Mouse (Mus musculus): Measurements from ENCODE around the gene Fam221a. TPM values are rescaled to one million over a fixed set of nuclear protein-coding genes. Genes with fewer than 3 reads are reported as not detected.

The Fam221a gene
- polyA plus RNA-seq, 1 experiment from 2014 or later = 11.4 TPM

DNA sequence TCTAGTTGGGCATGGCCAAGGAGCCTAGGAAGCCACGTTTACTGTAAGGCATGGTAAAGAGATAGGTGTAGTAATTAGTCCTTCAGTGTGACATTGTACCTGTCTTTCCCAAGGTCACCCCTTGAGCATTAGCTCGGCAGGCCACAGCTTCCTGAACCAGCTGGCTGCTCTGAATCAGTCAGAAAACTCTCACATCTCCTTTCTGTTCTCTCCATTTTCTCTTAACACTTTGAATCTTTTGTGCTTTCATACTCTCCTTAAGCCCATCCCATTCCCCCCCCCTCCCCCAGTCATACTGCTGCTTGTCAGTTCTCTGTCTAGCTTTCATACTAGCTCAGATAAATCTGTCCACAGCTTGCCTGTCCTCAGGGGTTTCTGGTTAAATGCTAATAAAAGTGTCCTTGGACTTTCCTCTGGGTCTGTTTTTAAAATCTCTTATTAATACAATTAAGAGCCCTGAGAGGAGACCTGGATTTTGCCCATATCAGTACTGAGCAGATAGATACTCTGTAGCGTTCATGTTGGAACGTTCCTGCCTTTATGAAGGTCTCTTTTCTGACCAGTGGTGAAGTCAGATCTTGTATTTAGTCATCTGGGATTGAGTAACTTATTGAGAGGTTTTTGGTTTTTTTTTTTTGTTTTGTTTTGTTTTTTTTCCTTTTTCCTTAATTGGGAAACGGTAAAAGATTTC is 36.0 kb upstream of the Fam221a start:
- Histone ChIP-seq H3K4me3 (ENCODE audit: low read length) (no peak overlapping the region), H3K9me3 (ENCODE audit: control insufficient read depth, low read length) (no peaks in the 10 kb centered on the region), H3K27ac (ENCODE audit: low read length) (no peak overlapping the region), H3K27me3 (ENCODE audit: control insufficient read depth, insufficient read depth, low read depth, low read length) (no peaks in the 10 kb centered on the region), H3K4me1 (replicated peaks; ENCODE audit: control insufficient read depth, insufficient read depth, low read length) (no peaks in the 10 kb centered on the region), H3K36me3 (ENCODE audit: control insufficient read depth, insufficient read depth, low read length) (peaks cover 2% of the 10 kb centered on the region; the same call in 1 of the 2 replicates), H3K9ac (ENCODE audit: low read length) (no peak overlapping the region), H3K4me2 (ENCODE audit: low read depth, low read length) (0 out of 2 replicates have a peak overlapping the region, but pooled peaks have one; percentile 13)
- no peak for ATAC-seq (ENCODE audit: low read depth)
- WGBS = 52% methylated on average over 5 of the region's 5 CpGs

DNA sequence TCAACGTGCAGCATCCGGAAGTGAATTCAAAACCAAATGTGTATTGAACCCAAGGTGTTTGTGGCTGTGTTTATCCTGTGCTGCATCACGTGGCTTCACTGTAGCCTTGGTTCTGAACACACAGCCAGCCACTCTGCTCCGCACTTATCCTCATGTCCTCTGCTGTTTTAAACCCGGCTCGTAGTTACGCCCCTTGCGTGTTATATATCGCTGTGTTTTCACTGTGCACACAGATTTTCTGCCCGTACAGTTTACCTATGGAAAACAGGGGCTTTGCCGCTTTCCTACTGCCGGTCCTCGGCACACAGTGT is 35.5 kb upstream of the Fam221a start:
- ATAC-seq (ENCODE audit: low read depth) = no peak

DNA sequence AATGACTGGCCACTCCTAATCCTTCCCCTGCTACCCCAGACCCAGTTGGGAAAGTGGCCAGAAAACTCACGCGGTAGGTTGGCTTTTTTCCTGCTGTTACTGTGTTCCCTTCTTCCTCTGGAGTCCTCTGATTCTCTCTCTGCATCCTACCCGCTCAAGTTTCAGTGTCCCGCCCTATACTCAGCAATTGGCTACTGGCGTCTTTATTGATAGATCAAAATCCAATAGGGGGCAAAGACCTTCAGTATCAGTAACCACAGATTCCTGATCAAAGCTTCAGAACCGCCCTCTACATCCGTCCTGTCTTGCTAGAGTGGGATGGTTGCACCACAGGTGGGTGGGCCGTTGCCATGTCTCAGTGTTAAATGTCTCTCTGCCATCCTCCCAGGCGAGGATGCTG is 29.0 kb upstream of the Fam221a start:
- Histone ChIP-seq H3K4me1 (replicated peaks; ENCODE audit: control insufficient read depth, insufficient read depth, low read length) (no peaks in the 10 kb centered on the region), H3K9ac (ENCODE audit: low read length) (no peak overlapping the region), H3K4me3 (ENCODE audit: low read length) (no peak overlapping the region), H3K27ac (ENCODE audit: low read length) (no peak overlapping the region), H3K9me3 (ENCODE audit: control insufficient read depth, low read length) (no peaks in the 10 kb centered on the region), H3K36me3 (ENCODE audit: control insufficient read depth, insufficient read depth, low read length) (peaks cover 2% of the 10 kb centered on the region; the same call in 1 of the 2 replicates), H3K27me3 (ENCODE audit: control insufficient read depth, insufficient read depth, low read depth, low read length) (no peaks in the 10 kb centered on the region), H3K4me2 (ENCODE audit: low read depth, low read length) (no peak overlapping the region)
- no peak for ATAC-seq (ENCODE audit: low read depth)
- 26% methylated on average over 9 of the region's 9 CpGs for WGBS

More for the DNA sequence above, 35.5 kb upstream of the Fam221a start:
- H3K36me3 ChIP-seq (ENCODE audit: control insufficient read depth, insufficient read depth, low read length) = peaks cover 2% of the 10 kb centered on the region; the same call in 1 of the 2 replicates
- H3K27me3 ChIP-seq (ENCODE audit: control insufficient read depth, insufficient read depth, low read depth, low read length) = no peaks in the 10 kb centered on the region
- H3K4me1 ChIP-seq (replicated peaks; ENCODE audit: control insufficient read depth, insufficient read depth, low read length) = no peaks in the 10 kb centered on the region
- H3K4me2 ChIP-seq (ENCODE audit: low read depth, low read length) = peak overlapping the region; percentile 13; the same call in 1 of the 2 replicates
- no peak overlapping the region for H3K27ac ChIP-seq (ENCODE audit: low read length)
- H3K4me3 ChIP-seq (ENCODE audit: low read length) = no peak overlapping the region
- no peaks in the 10 kb centered on the region for H3K9me3 ChIP-seq (ENCODE audit: control insufficient read depth, low read length)
- no peak overlapping the region for H3K9ac ChIP-seq (ENCODE audit: low read length)
- WGBS = 43% methylated on average over 13 of the region's 13 CpGs

DNA sequence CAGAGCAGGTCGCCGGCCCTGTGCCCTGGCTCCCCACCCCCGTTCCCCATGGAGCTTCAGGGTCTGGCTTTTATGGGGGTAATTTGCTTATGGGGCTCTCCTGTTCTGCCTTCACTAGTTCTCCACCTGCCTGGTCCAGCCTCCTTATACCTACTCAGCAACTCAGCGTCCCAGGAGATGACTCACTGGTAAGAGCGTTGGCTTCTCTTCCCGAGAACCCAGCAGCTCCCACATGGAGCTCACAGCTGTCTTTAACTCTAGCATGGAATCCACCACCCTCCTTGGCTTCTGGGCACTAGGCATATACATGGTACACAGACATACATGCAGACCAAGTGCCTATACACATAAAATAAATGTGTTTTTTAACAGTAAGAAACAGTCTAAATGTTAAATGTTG is 28.4 kb upstream of the Fam221a start:
- Histone ChIP-seq H3K27me3 (ENCODE audit: control insufficient read depth, insufficient read depth, low read depth, low read length) (no peaks in the 10 kb centered on the region), H3K4me3 (ENCODE audit: low read length) (no peak overlapping the region), H3K4me1 (replicated peaks; ENCODE audit: control insufficient read depth, insufficient read depth, low read length) (no peaks in the 10 kb centered on the region), H3K27ac (ENCODE audit: low read length) (no peak overlapping the region), H3K4me2 (ENCODE audit: low read depth, low read length) (no peak overlapping the region), H3K36me3 (ENCODE audit: control insufficient read depth, insufficient read depth, low read length) (peaks cover 2% of the 10 kb centered on the region; the same call in 1 of the 2 replicates), H3K9me3 (ENCODE audit: control insufficient read depth, low read length) (no peaks in the 10 kb centered on the region), H3K9ac (ENCODE audit: low read length) (no peak overlapping the region)
- WGBS = 41% methylated on average over 6 of the region's 6 CpGs
- no peak for ATAC-seq (ENCODE audit: low read depth)

DNA sequence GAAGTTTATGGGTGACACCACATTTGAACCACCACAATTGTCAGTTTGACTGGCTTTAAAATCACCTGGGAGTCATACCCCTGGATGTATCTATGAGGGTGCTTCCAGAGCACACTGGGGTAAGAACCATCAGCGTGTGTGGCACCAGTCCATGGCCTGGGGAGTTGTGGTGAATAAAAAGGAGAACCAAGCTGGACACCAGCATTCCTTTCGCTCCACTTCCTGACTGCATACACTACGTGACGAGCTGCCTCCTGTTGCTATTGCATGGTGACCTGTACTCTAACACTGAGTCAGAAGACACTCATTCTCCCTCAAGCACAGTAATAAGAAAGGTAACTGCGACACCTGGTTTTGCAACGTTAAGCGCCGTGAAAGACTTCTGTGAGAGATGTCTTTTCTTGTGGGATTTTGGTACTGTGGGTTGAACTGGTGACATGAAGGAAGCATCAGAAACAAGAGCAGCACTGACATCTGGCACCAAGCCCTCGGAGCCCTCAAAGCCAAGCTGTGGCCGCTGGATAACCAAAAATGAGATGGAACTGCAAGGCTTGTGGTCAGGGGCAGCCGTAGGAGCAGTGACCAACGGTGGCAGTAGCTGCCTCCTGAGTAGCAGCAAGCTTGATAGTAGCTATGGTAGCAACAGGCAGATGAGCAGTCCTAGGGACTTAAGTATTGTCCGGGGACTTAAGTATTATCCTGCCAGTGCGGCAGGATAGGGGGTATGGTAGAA is 23.6 kb upstream of the Fam221a start:
- no peaks in the 10 kb centered on the region for H3K4me1 ChIP-seq (replicated peaks; ENCODE audit: control insufficient read depth, insufficient read depth, low read length)
- no peaks in the 10 kb centered on the region for H3K27me3 ChIP-seq (ENCODE audit: control insufficient read depth, insufficient read depth, low read depth, low read length)
- no peak for ATAC-seq (ENCODE audit: low read depth)
- H3K9me3 ChIP-seq (ENCODE audit: control insufficient read depth, low read length) = no peaks in the 10 kb centered on the region
- H3K36me3 ChIP-seq (ENCODE audit: control insufficient read depth, insufficient read depth, low read length) = no peaks in the 10 kb centered on the region
- H3K9ac ChIP-seq (ENCODE audit: low read length) = no peak overlapping the region
- WGBS = 71% methylated on average over 14 of the region's 14 CpGs
- no peak overlapping the region for H3K4me2 ChIP-seq (ENCODE audit: low read depth, low read length)
- H3K27ac ChIP-seq (ENCODE audit: low read length) = no peak overlapping the region
- no peak overlapping the region for H3K4me3 ChIP-seq (ENCODE audit: low read length)

DNA sequence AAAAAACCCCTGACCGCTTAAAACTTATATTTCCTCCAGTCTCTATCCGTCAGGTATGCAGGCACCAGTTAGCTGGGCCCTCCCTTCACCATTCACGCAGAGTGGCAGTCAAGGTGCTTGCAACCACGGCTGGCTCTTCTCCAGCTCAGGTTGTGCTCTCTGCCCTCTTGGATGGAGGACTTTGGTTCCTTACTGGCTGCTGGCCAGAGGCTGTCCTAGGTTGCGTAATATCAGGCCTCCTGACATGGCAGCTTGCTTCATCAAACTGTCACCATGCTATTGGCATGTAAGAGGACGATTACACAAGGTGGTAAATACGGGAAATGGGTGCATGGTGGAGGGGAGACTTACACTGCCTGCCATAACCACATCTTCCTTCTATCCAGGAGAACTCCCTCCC is 17.7 kb upstream of the Fam221a start:
- Histone ChIP-seq H3K9me3 (ENCODE audit: control insufficient read depth, low read length) (no peaks in the 10 kb centered on the region), H3K4me2 (ENCODE audit: low read depth, low read length) (no peak overlapping the region), H3K9ac (ENCODE audit: low read length) (no peak overlapping the region), H3K4me3 (ENCODE audit: low read length) (no peak overlapping the region), H3K36me3 (ENCODE audit: control insufficient read depth, insufficient read depth, low read length) (no peaks in the 10 kb centered on the region), H3K27ac (ENCODE audit: low read length) (no peak overlapping the region), H3K27me3 (ENCODE audit: control insufficient read depth, insufficient read depth, low read depth, low read length) (no peaks in the 10 kb centered on the region), H3K4me1 (replicated peaks; ENCODE audit: control insufficient read depth, insufficient read depth, low read length) (no peaks in the 10 kb centered on the region)
- WGBS = 68% methylated on average over 7 of the region's 7 CpGs
- no peak for ATAC-seq (ENCODE audit: low read depth)

DNA sequence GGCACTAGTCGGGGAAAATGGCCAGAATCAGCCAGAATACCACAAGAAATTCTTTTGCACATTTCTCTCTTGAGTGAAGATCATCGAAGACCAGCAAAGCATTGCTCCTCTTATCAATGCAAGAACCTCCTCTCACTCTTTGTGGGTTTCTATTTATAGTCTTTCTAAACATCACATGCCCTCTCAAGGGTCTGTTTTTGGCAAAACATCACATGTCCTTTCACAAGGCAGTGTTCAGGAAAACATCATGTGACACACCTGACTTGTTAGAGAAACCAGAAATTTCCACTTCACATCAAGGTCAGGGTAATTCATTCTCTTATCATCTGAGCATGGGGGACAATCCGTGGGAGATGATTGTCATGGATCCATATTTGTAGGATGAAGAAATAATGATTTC is 12.9 kb upstream of the Fam221a start:
- Histone ChIP-seq H3K9ac (ENCODE audit: low read length) (no peak overlapping the region), H3K27me3 (ENCODE audit: control insufficient read depth, insufficient read depth, low read depth, low read length) (no peaks in the 10 kb centered on the region), H3K27ac (ENCODE audit: low read length) (no peak overlapping the region), H3K4me3 (ENCODE audit: low read length) (no peak overlapping the region), H3K36me3 (ENCODE audit: control insufficient read depth, insufficient read depth, low read length) (no peaks in the 10 kb centered on the region), H3K9me3 (ENCODE audit: control insufficient read depth, low read length) (no peaks in the 10 kb centered on the region), H3K4me1 (replicated peaks; ENCODE audit: control insufficient read depth, insufficient read depth, low read length) (no peaks in the 10 kb centered on the region), H3K4me2 (ENCODE audit: low read depth, low read length) (no peak overlapping the region)
- WGBS = 69% methylated on average over 3 of the region's 3 CpGs
- no peak for ATAC-seq (ENCODE audit: low read depth)

DNA sequence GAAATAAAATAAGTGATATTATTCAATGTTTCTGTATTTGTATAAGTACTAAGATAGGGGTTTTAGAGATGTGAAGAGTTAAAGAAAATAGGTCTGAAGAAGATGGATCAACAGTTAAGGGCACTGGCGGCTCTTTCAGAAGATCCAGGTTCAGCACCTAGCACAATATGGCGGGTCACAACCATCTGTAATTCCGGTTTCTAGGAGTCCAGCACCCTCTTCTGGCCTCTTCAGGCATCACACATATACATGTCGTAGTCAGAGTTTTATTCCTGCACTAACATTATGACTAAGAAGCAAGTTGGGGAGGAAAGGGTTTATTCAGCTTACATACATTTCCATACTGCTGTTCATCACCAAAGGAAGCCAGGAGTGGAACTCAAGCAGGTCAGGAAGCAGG is 12.4 kb upstream of the Fam221a start:
- ATAC-seq (ENCODE audit: low read depth) = no peak
- no peaks in the 10 kb centered on the region for H3K4me1 ChIP-seq (replicated peaks; ENCODE audit: control insufficient read depth, insufficient read depth, low read length)
- no peaks in the 10 kb centered on the region for H3K9me3 ChIP-seq (ENCODE audit: control insufficient read depth, low read length)
- no peak overlapping the region for H3K9ac ChIP-seq (ENCODE audit: low read length)
- no peak overlapping the region for H3K4me2 ChIP-seq (ENCODE audit: low read depth, low read length)
- 59% methylated on average over 4 of the region's 4 CpGs for WGBS
- no peak overlapping the region for H3K27ac ChIP-seq (ENCODE audit: low read length)
- H3K36me3 ChIP-seq (ENCODE audit: control insufficient read depth, insufficient read depth, low read length) = no peaks in the 10 kb centered on the region
- H3K4me3 ChIP-seq (ENCODE audit: low read length) = no peak overlapping the region
- H3K27me3 ChIP-seq (ENCODE audit: control insufficient read depth, insufficient read depth, low read depth, low read length) = no peaks in the 10 kb centered on the region

DNA sequence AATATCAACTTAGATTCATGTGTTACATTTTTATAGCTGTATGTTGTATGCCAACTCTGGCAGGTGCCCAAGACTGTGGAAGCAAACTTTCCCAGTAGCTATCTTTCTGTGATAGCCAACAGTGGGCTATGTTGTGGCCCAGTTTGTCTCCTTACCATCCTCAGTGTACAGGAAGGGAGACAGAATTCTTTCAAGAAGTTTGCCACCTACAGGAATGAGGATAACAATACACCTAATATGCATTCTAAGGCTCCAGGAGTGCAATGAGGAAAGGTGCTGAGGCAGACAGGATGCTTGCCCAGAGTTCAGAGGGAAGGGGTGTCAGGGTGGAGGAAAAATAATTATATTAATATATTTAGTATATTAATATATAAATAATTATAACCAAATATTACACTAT is 7.1 kb upstream of the Fam221a start:
- H3K4me1 ChIP-seq (replicated peaks; ENCODE audit: control insufficient read depth, insufficient read depth, low read length) = no peaks in the 10 kb centered on the region
- no peak overlapping the region for H3K4me3 ChIP-seq (ENCODE audit: low read length)
- no peak overlapping the region for H3K4me2 ChIP-seq (ENCODE audit: low read depth, low read length)
- H3K36me3 ChIP-seq (ENCODE audit: control insufficient read depth, insufficient read depth, low read length) = no peaks in the 10 kb centered on the region
- H3K27me3 ChIP-seq (ENCODE audit: control insufficient read depth, insufficient read depth, low read depth, low read length) = no peaks in the 10 kb centered on the region
- no peak for ATAC-seq (ENCODE audit: low read depth)
- H3K27ac ChIP-seq (ENCODE audit: low read length) = no peak overlapping the region
- no peak overlapping the region for H3K9ac ChIP-seq (ENCODE audit: low read length)
- H3K9me3 ChIP-seq (ENCODE audit: control insufficient read depth, low read length) = no peaks in the 10 kb centered on the region
